Mouse (Mus musculus) urinary bladder, adult 2 months (tissue): ENCODE data around the gene Abcg5. TPM values are rescaled to one million over a fixed set of nuclear protein-coding genes. Genes with fewer than 3 reads are reported as not detected.

Source experiments
- DNase-seq: peaks from one replicate; pipeline ENCODE4 v3.0.0; 2022; ENCODE audit warnings: low spot score
- polyA plus RNA-seq: library from polyadenylated mRNA; depleted of rRNA; stranded (reverse); fragments of >200 nt; gene quantifications from 2 replicates; pipeline ENCODE4 v1.2.3, GENCODE M21; 2012; rRNA removed

Abcg5 gene
- polyA plus RNA-seq, 1 experiment = 0.84 TPM

GRCm38 (mm10) chr17:84608606-84609005 is 74.2 kb downstream of the Abcg5 start:
- no peak for DNase-seq

Other genes with a start within 250 kb of the Abcg5 start
- 6.0 and 7.9 TPM in 2 replicates for gene Thada, start 216.8 kb downstream of the Abcg5 start, polyA plus RNA-seq
- gene Plekhh2, start 171.1 kb downstream of the Abcg5 start, polyA plus RNA-seq = 8.7 and 9.7 TPM in 2 replicates
- gene Dync2li1, start 56.5 kb downstream of the Abcg5 start, polyA plus RNA-seq = 21.1 and 23.9 TPM in 2 replicates
- gene Abcg8, start 6.7 kb downstream of the Abcg5 start, polyA plus RNA-seq = 0.10 and 0.12 TPM in 2 replicates
- 24.7 and 35.5 TPM in 2 replicates for gene Lrpprc, start 107.8 kb upstream of the Abcg5 start, polyA plus RNA-seq